18 mouse cellular contexts compared by ENCODE assay signal in genomic region chr14:19711771-19712170, GRCm38 (mm10). TPM values are rescaled to one million over a fixed set of nuclear protein-coding genes. Genes with fewer than 3 reads are reported as not detected.
DNase-seq lines count a peak whose midpoint lies in the region; ATAC-seq and TF ChIP-seq lines count a peak whose summit lies in the region.
"Had no signal": no experiment of that assay in that cellular context is flagged by ENCODE, and none has a peak within 500 bp of the region (broad histone marks: within the 10 kb centered on the region; RNA-seq: fewer than 3 reads in every experiment).

No protein-coding gene starts in this region.

- no peak overlapping the region for H3K27ac ChIP-seq in embryonic facial prominence, embryonic 12.5 days
- no peak overlapping the region for H3K27ac ChIP-seq in embryonic facial prominence, embryonic 10.5 days (replicated peaks)
- no peak overlapping the region for H3K27ac ChIP-seq in kidney, embryonic 14.5 days (ENCODE audit: low read depth, low read length)
- no peak overlapping the region for H3K27ac ChIP-seq in midbrain, postnatal 0 days (ENCODE audit: low read depth, low read length)
- no peak overlapping the region for H3K27ac ChIP-seq in midbrain, embryonic 11.5 days (ENCODE audit: low read depth, low read length)
- H3K27ac ChIP-seq: forebrain, embryonic 13.5 days; hindbrain, embryonic 10.5 days; limb, embryonic 15.5 days had no signal

- H3K9ac ChIP-seq in embryonic facial prominence, embryonic 12.5 days: no peak overlapping the region
- H3K9ac ChIP-seq in kidney, embryonic 14.5 days (ENCODE audit: low read depth, low read length): no peak overlapping the region
- H3K9ac ChIP-seq in midbrain, postnatal 0 days (replicated peaks; ENCODE audit: low read length, poor library complexity, severe bottlenecking): no peak overlapping the region
- H3K9ac ChIP-seq in midbrain, embryonic 11.5 days (ENCODE audit: low read length): no peak overlapping the region
- H3K9ac ChIP-seq: forebrain, embryonic 13.5 days; limb, embryonic 15.5 days had no signal

- H3K27me3 ChIP-seq in embryonic facial prominence, embryonic 12.5 days: no peaks in the 10 kb centered on the region
- no peaks in the 10 kb centered on the region for H3K27me3 ChIP-seq in embryonic facial prominence, embryonic 10.5 days (replicated peaks; ENCODE audit: low read depth, poor library complexity, severe bottlenecking)
- H3K27me3 ChIP-seq in kidney, embryonic 14.5 days (ENCODE audit: control insufficient read depth, insufficient read depth, low read length): no peaks in the 10 kb centered on the region
- no peaks in the 10 kb centered on the region for H3K27me3 ChIP-seq in midbrain, postnatal 0 days (ENCODE audit: insufficient read depth, low read length)
- no peaks in the 10 kb centered on the region for H3K27me3 ChIP-seq in midbrain, embryonic 11.5 days (ENCODE audit: control insufficient read depth, insufficient read depth, low read length)
- H3K27me3 ChIP-seq: limb, embryonic 15.5 days had no signal

- H3K4me2 ChIP-seq in embryonic facial prominence, embryonic 12.5 days (replicated peaks): no peak overlapping the region
- H3K4me2 ChIP-seq in kidney, embryonic 14.5 days (replicated peaks; ENCODE audit: low read depth, low read length): no peak overlapping the region
- H3K4me2 ChIP-seq in midbrain, postnatal 0 days (ENCODE audit: low read depth, low read length, poor library complexity, severe bottlenecking): no peak overlapping the region
- no peak overlapping the region for H3K4me2 ChIP-seq in midbrain, embryonic 11.5 days
- H3K4me2 ChIP-seq: forebrain, embryonic 13.5 days; heart, embryonic 11.5 days; limb, embryonic 15.5 days had no signal

- 64% methylated on average over 1 of the region's 1 CpGs for WGBS in embryonic facial prominence, embryonic 12.5 days
- 64% methylated on average over 1 of the region's 1 CpGs for WGBS in embryonic facial prominence, embryonic 10.5 days
- 65% methylated on average over 1 of the region's 1 CpGs for WGBS in kidney, embryonic 14.5 days
- WGBS in midbrain, postnatal 0 days: 55% methylated on average over 1 of the region's 1 CpGs
- 60% methylated on average over 1 of the region's 1 CpGs for WGBS in midbrain, embryonic 11.5 days

- peaks cover 13% of the 10 kb centered on the region for H3K4me1 ChIP-seq in embryonic facial prominence, embryonic 12.5 days
- peaks cover 22% of the 10 kb centered on the region for H3K4me1 ChIP-seq in embryonic facial prominence, embryonic 10.5 days
- H3K4me1 ChIP-seq in kidney, embryonic 14.5 days (ENCODE audit: control insufficient read depth, insufficient read depth, low read length): peaks cover 17% of the 10 kb centered on the region; the same call in 1 of the 2 replicates
- no peaks in the 10 kb centered on the region for H3K4me1 ChIP-seq in midbrain, postnatal 0 days (ENCODE audit: insufficient read depth, low read length)
- peaks cover 4% of the 10 kb centered on the region; the same call in 1 of the 2 replicates for H3K4me1 ChIP-seq in midbrain, embryonic 11.5 days (ENCODE audit: control insufficient read depth, insufficient read depth, low read length)

- no peaks in the 10 kb centered on the region for H3K9me3 ChIP-seq in embryonic facial prominence, embryonic 12.5 days
- no peaks in the 10 kb centered on the region for H3K9me3 ChIP-seq in embryonic facial prominence, embryonic 10.5 days
- H3K9me3 ChIP-seq in kidney, embryonic 14.5 days (ENCODE audit: control insufficient read depth, low read length): no peaks in the 10 kb centered on the region
- no peaks in the 10 kb centered on the region for H3K9me3 ChIP-seq in midbrain, postnatal 0 days (ENCODE audit: low read length)
- no peaks in the 10 kb centered on the region for H3K9me3 ChIP-seq in midbrain, embryonic 11.5 days (ENCODE audit: control insufficient read depth, low read length)
- H3K9me3 ChIP-seq: forebrain, embryonic 13.5 days; G1E; hindbrain, embryonic 10.5 days; limb, embryonic 15.5 days had no signal

- no peak for DNase-seq in embryonic facial prominence, embryonic 10.5 days (ENCODE audit: low spot score)
- peak; percentile 39 for DNase-seq in kidney, adult 11 months
- peak; percentile 28 for DNase-seq in midbrain, postnatal 0 days (ENCODE audit: low spot score)
- DNase-seq in midbrain, embryonic 11.5 days (ENCODE audit: low spot score, missing footprints): no peak
- no peak for DNase-seq in embryo, embryonic 9.5 days (ENCODE audit: extremely low spot score)
- DNase-seq: layer of hippocampus, postnatal 36 days; lung, adult 18-20 months; right cerebral cortex, adult 18-20 months had no signal

- ATAC-seq in embryonic facial prominence, embryonic 12.5 days (ENCODE audit: insufficient number of reproducible peaks, insufficient read depth, low FRiP score, low TSS enrichment): 0 out of 2 replicates have a peak, but pooled peaks have one; percentile 22
- ATAC-seq in kidney, embryonic 14.5 days (ENCODE audit: low FRiP score, low TSS enrichment): no peak
- no peak for ATAC-seq in midbrain, postnatal 0 days (ENCODE audit: low FRiP score)
- ATAC-seq in midbrain, embryonic 11.5 days (ENCODE audit: low FRiP score): no peak
- ATAC-seq in megakaryocyte-erythroid progenitor cell, adult 5-6 weeks (replicated peaks; ENCODE audit: low FRiP score, low TSS enrichment, poor library complexity, severe bottlenecking): no peak
- ATAC-seq: CD4-positive, CD25-positive, alpha-beta regulatory T cell, adult 4 months; forebrain, embryonic 13.5 days had no signal

- TF ChIP-seq CTCF in midbrain, postnatal 0 days (IDR thresholded peaks at IDR 0.05): no peak

- no peak overlapping the region for H3K4me3 ChIP-seq in embryonic facial prominence, embryonic 12.5 days
- no peak overlapping the region for H3K4me3 ChIP-seq in embryonic facial prominence, embryonic 10.5 days
- H3K4me3 ChIP-seq in kidney, embryonic 14.5 days (ENCODE audit: low read length): no peak overlapping the region
- no peak overlapping the region for H3K4me3 ChIP-seq in midbrain, postnatal 0 days (ENCODE audit: low read depth, low read length)
- no peak overlapping the region for H3K4me3 ChIP-seq in midbrain, embryonic 11.5 days (ENCODE audit: low read depth, low read length)
- H3K4me3 ChIP-seq: forebrain, embryonic 13.5 days; hindbrain, embryonic 10.5 days; limb, embryonic 15.5 days; megakaryocyte, embryonic 14.5 days had no signal

- no peaks in the 10 kb centered on the region for H3K36me3 ChIP-seq in embryonic facial prominence, embryonic 12.5 days
- no peaks in the 10 kb centered on the region for H3K36me3 ChIP-seq in embryonic facial prominence, embryonic 10.5 days (replicated peaks)
- no peaks in the 10 kb centered on the region for H3K36me3 ChIP-seq in kidney, embryonic 14.5 days (ENCODE audit: control insufficient read depth, insufficient read depth, low read length)
- H3K36me3 ChIP-seq in midbrain, postnatal 0 days (ENCODE audit: insufficient read depth, low read length): no peaks in the 10 kb centered on the region
- no peaks in the 10 kb centered on the region for H3K36me3 ChIP-seq in midbrain, embryonic 11.5 days (ENCODE audit: control insufficient read depth, insufficient read depth, low read length)
- H3K36me3 ChIP-seq: G1E; hindbrain, embryonic 10.5 days; limb, embryonic 15.5 days had no signal

RNA-seq across cellular contexts. Expression of gene Nid2, which starts 39.3 kb away (rescaled TPM):
- polyA plus RNA-seq in embryonic facial prominence, embryonic 12.5 days (2016; fragmentation: Nextera tagmentation; extraction: Ambion mirVana): 85.7 and 87.2 TPM in 2 replicates
- 57.7 and 61.8 TPM in 2 replicates for polyA plus RNA-seq in embryonic facial prominence, embryonic 10.5 days (2016; fragmentation: Nextera tagmentation; extraction: Ambion mirVana)
- 74.3 and 95.7 TPM in 2 replicates for polyA plus RNA-seq in kidney, embryonic 14.5 days (2014; fragmentation: Nextera tagmentation; extraction: Ambion mirVana)
- total RNA-seq in midbrain, postnatal 0 days (2014; rRNA removed): 35.2 and 39.0 TPM in 2 replicates
- polyA plus RNA-seq in midbrain, postnatal 0 days (2015; fragmentation: Nextera tagmentation; extraction: Ambion mirVana): 18.6 and 21.3 TPM in 2 replicates
- polyA plus RNA-seq in midbrain, embryonic 11.5 days (2014; fragmentation: Nextera tagmentation; extraction: Ambion mirVana): 30.0 and 32.2 TPM in 2 replicates
- total RNA-seq in megakaryocyte-erythroid progenitor cell, adult 5-6 weeks (2014; fragmentation: Nextera tagmentation): not detected in 2 replicates
- total RNA-seq in megakaryocyte-erythroid progenitor cell, adult 5-6 weeks (2017): 0.23 TPM in 1 of 2 replicates, not detected in the other

Comparison
In these comparisons a context has a peak if more than half of its experiments do, and no peak if none do; other contexts are left out.
1. DNase-seq: peak in kidney, adult 11 months (single experiment) and midbrain, postnatal 0 days (single experiment); none in embryonic facial prominence, embryonic 10.5 days (single experiment), midbrain, embryonic 11.5 days (single experiment) and embryo, embryonic 9.5 days (single experiment).